ENCODE assay signal across 8 mouse cellular contexts in the genomic region with DNA sequence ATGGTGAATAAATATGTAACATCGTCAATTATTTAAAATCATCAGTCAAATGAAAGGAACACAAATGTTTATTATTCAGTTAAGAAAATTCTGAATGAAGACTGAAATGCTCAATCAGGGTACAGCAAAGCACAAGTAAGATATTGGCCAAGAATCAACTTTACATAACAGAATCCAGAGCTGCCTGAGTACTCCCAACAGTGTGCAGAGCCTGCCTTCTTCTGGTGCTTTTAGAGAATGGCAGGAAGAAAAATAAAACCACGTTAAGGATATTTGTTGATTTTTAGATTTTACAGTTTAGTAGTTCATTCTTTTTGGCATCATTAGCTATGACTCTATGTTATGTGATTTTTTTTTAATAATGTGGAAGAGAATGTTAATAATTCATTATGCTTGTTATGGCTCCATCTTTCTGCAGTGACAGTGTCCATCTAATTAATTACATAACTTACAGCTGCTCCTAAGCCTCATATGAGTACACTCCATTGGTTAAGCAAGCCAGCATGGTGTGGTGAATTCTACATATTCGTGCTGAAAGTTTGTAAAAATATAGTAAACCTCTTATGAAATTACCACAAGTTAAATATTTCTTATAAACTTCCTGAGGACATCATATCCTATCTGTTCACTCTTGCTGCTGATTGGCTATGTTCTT.
DNase-seq lines count a peak whose midpoint lies in the region; ATAC-seq and TF ChIP-seq lines count a peak whose summit lies in the region.

No protein-coding gene starts in this region.

- no peaks in the 10 kb centered on the region for H3K9me3 ChIP-seq in intestine, postnatal 0 days (ENCODE audit: control insufficient read depth)
- no peaks in the 10 kb centered on the region for H3K9me3 ChIP-seq in intestine, embryonic 16.5 days (ENCODE audit: control insufficient read depth, low read length)
- H3K9me3 ChIP-seq in MEL (replicated peaks; ENCODE audit: insufficient read depth, low read length): no peaks in the 10 kb centered on the region
- no peaks in the 10 kb centered on the region for H3K9me3 ChIP-seq in limb, embryonic 14.5 days (ENCODE audit: control insufficient read depth, low read length)

- H3K27ac ChIP-seq in intestine, postnatal 0 days (ENCODE audit: low read depth, low read length): no peak overlapping the region
- no peak overlapping the region for H3K27ac ChIP-seq in intestine, embryonic 16.5 days (ENCODE audit: low read length)
- H3K27ac ChIP-seq in MEL (ENCODE audit: control insufficient read depth, low read depth, low read length): no peak overlapping the region
- no peak overlapping the region for H3K27ac ChIP-seq in cortical plate, adult 2 months (ENCODE audit: insufficient read depth, low read length)
- no peak overlapping the region for H3K27ac ChIP-seq in limb, embryonic 14.5 days (replicated peaks; ENCODE audit: low read depth, low read length)

- H3K27me3 ChIP-seq in intestine, postnatal 0 days (replicated peaks; ENCODE audit: control insufficient read depth, insufficient read depth, low read length): no peaks in the 10 kb centered on the region
- H3K27me3 ChIP-seq in intestine, embryonic 16.5 days (replicated peaks; ENCODE audit: control insufficient read depth, insufficient read depth, low read length): no peaks in the 10 kb centered on the region
- no peaks in the 10 kb centered on the region for H3K27me3 ChIP-seq in MEL (ENCODE audit: control insufficient read depth in 1 of 2, insufficient read depth in 2 of 2, low read length in 2 of 2)
- H3K27me3 ChIP-seq in limb, embryonic 14.5 days (ENCODE audit: control insufficient read depth, insufficient read depth, low read length): no peaks in the 10 kb centered on the region

- no peak for DNase-seq in MEL (ENCODE audit: low read depth, low spot score)
- peak; percentile 69 for DNase-seq in limb, embryonic 14.5 days (ENCODE audit: low spot score)
- DNase-seq in gastrocnemius, postnatal 14 days: no peak
- DNase-seq in urinary bladder, postnatal 14 days (ENCODE audit: low spot score): no peak
- DNase-seq in urinary bladder, postnatal 36 days (ENCODE audit: low spot score in 2 of 2): no peak

- no peak for TF ChIP-seq POLR2A in MEL (IDR thresholded peaks at IDR 0.05; ENCODE audit: control insufficient read depth in 1 of 2, insufficient read depth in 1 of 2, low read depth in 1 of 2, low read length in 2 of 2, poor library complexity in 1 of 2)
- TF ChIP-seq POLR2A in cortical plate, adult 2 months (IDR thresholded peaks at IDR 0.05; ENCODE audit: extremely low read depth, insufficient read depth, low read length): no peak
- TF ChIP-seq POLR2A in limb, embryonic 14.5 days (IDR thresholded peaks at IDR 0.05; ENCODE audit: borderline replicate concordance, extremely low read depth, insufficient read depth, insufficient read length): no peak

- H3K36me3 ChIP-seq in intestine, postnatal 0 days (ENCODE audit: control insufficient read depth, insufficient read depth): no peaks in the 10 kb centered on the region
- no peaks in the 10 kb centered on the region for H3K36me3 ChIP-seq in intestine, embryonic 16.5 days (ENCODE audit: control insufficient read depth, insufficient read depth, low read length)
- H3K36me3 ChIP-seq in MEL (ENCODE audit: control insufficient read depth in 1 of 2, insufficient read depth in 2 of 2, low read length in 2 of 2): no peaks in the 10 kb centered on the region
- H3K36me3 ChIP-seq in limb, embryonic 14.5 days (ENCODE audit: control insufficient read depth, insufficient read depth, low read length): no peaks in the 10 kb centered on the region

- no peaks in the 10 kb centered on the region for H3K4me1 ChIP-seq in intestine, postnatal 0 days (replicated peaks; ENCODE audit: control insufficient read depth, insufficient read depth, low read length)
- no peaks in the 10 kb centered on the region for H3K4me1 ChIP-seq in intestine, embryonic 16.5 days (ENCODE audit: control insufficient read depth, insufficient read depth, low read length)
- H3K4me1 ChIP-seq in MEL (ENCODE audit: control insufficient read depth in 1 of 2, insufficient read depth in 2 of 2, low read length in 2 of 2): no peaks in the 10 kb centered on the region
- no peaks in the 10 kb centered on the region for H3K4me1 ChIP-seq in cortical plate, adult 2 months (ENCODE audit: control insufficient read depth, insufficient read depth, low read length)
- no peaks in the 10 kb centered on the region for H3K4me1 ChIP-seq in limb, embryonic 14.5 days (ENCODE audit: control insufficient read depth, insufficient read depth, low read length)

- no peak overlapping the region for H3K9ac ChIP-seq in intestine, postnatal 0 days (ENCODE audit: low read depth, low read length)
- no peak overlapping the region for H3K9ac ChIP-seq in intestine, embryonic 16.5 days (ENCODE audit: low read depth, low read length)
- H3K9ac ChIP-seq in MEL (ENCODE audit: control insufficient read depth, low read depth, low read length, poor library complexity, severe bottlenecking): no peak overlapping the region
- no peak overlapping the region for H3K9ac ChIP-seq in limb, embryonic 14.5 days (ENCODE audit: low read depth, low read length, severe bottlenecking)

- no peak overlapping the region for H3K4me2 ChIP-seq in intestine, postnatal 0 days (replicated peaks; ENCODE audit: low read depth)
- H3K4me2 ChIP-seq in intestine, embryonic 16.5 days (ENCODE audit: low read depth, low read length): no peak overlapping the region
- no peak overlapping the region for H3K4me2 ChIP-seq in limb, embryonic 14.5 days (replicated peaks; ENCODE audit: low read depth, low read length, severe bottlenecking)

- peak; percentile 32; the same call in 1 of the 2 replicates for TF ChIP-seq RAD21 in MEL (IDR thresholded peaks at IDR 0.05; ENCODE audit: low read depth, low read length)

- intact Hi-C loops in gastrocnemius, postnatal 14 days (cut with DNase I; ENCODE audit: low total_unique reads): no loop called here

- TF ChIP-seq EP300 in MEL (IDR thresholded peaks at IDR 0.05; ENCODE audit: low read depth in 1 of 2, low read length in 2 of 2): no peak

- peak; percentile 67 for TF ChIP-seq CTCF in intestine, postnatal 0 days (IDR thresholded peaks at IDR 0.05; ENCODE audit: low read depth)
- TF ChIP-seq CTCF in MEL (IDR thresholded peaks at IDR 0.05 in 2 of 3, conservative IDR thresholded peaks at IDR 0.05 in 1 of 3; ENCODE audit: control insufficient read depth in 1 of 3, insufficient read depth in 1 of 3, low read depth in 2 of 3, low read length in 3 of 3, poor library complexity in 1 of 3, severe bottlenecking in 1 of 3): peak in 1 of 3 experiments; percentile 26; a peak in 2 of 6 replicates
- peak; percentile 89 for TF ChIP-seq CTCF in cortical plate, adult 2 months (IDR thresholded peaks at IDR 0.05; ENCODE audit: extremely low read depth, insufficient read depth, low read length)

- H3K4me3 ChIP-seq in intestine, postnatal 0 days (ENCODE audit: low read depth, low read length): no peak overlapping the region
- H3K4me3 ChIP-seq in intestine, embryonic 16.5 days (ENCODE audit: low read length): no peak overlapping the region
- no peak overlapping the region for H3K4me3 ChIP-seq in MEL (ENCODE audit: control insufficient read depth in 1 of 2, insufficient read depth in 1 of 2, low read depth in 2 of 2, low read length in 2 of 2)
- no peak overlapping the region for H3K4me3 ChIP-seq in cortical plate, adult 2 months (ENCODE audit: insufficient read depth, low read length)
- no peak overlapping the region for H3K4me3 ChIP-seq in limb, embryonic 14.5 days (replicated peaks; ENCODE audit: low read length)

- no peak for ATAC-seq in intestine, postnatal 0 days
- no peak for ATAC-seq in intestine, embryonic 16.5 days
- peak; percentile 57; the same call in 1 of the 2 replicates for ATAC-seq in limb, embryonic 14.5 days (ENCODE audit: low FRiP score, low read depth)

- WGBS in intestine, postnatal 0 days: 45% methylated on average over 3 of the region's 3 CpGs
- 46% methylated on average over 3 of the region's 3 CpGs for WGBS in intestine, embryonic 16.5 days
- 50% methylated on average over 3 of the region's 3 CpGs for WGBS in limb, embryonic 14.5 days

- H3K79me2 ChIP-seq in MEL (ENCODE audit: control insufficient read depth, insufficient read depth, low read length, poor library complexity): no peaks in the 10 kb centered on the region

TF ChIP-seq in MEL, 35 proteins besides CTCF, POLR2A, EP300 and RAD21:
- TF ChIP-seq SMC3 (IDR thresholded peaks at IDR 0.05; ENCODE audit: low read depth, low read length) (peak; percentile 22; the same call in 1 of the 2 replicates), POLR2AphosphoS5 (IDR thresholded peaks at IDR 0.05; ENCODE audit: borderline replicate concordance, low read depth, low read length) (no peak), ZC3H11A (IDR thresholded peaks at IDR 0.05; ENCODE audit: low read depth, low read length) (peak; percentile 21; the same call in 1 of the 2 replicates)
